Mouse (Mus musculus): ENCODE data around the gene Vps25. TPM values are rescaled to one million over a fixed set of nuclear protein-coding genes. Genes with fewer than 3 reads are reported as not detected.

Vps25 gene
- polyA plus RNA-seq, 1 experiment: 114 TPM

DNA sequence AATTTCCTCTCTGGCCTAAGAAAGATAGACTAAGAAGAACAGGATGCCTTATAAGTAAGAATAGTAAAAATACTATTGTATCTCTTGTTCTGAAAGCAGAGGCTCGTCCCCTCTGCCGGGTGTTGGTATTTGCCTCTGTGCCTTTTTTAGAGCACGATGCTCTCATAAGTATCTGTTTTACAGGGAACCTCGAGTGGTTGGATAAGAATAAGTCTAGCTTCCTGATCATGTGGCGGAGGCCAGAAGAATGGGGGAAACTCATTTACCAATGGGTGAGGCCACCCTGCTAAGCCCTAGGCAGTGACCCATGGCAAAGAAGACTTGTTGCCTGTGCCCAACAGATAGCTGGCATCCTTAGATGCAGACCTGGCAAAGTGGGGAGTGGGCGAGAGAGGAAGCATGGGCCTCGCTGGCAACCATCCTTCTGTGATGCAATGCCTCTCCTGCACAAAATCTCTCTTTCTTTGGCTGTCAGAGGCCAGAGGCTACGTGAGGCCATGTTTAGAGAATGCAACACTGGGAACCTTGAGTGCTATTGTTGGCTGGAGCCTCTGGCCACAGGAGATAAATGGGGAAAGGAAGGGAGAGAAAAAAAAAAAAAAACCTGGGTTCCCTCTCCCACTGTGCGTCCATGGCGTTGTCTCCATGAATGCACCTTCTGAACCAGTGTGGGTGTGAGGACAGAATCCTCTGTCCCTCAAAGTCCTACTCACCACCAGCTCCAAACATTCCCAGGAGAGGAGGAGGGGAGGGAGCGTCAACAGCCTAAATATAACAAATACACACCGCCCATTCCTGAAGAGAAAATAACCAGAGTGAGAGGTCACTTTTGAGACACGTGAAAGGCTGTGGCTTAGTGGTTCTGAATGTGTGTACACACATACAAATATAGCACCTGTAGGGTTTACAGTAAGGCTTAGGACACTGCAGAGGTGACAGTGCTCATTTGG is 2.6 kb downstream of the Vps25 start:
- no peak overlapping the region for H3K27ac ChIP-seq (ENCODE audit: insufficient read depth, low read depth, low read length)
- no peak overlapping the region for H3K4me3 ChIP-seq (ENCODE audit: insufficient read depth, low read length)
- TF ChIP-seq CTCF (IDR thresholded peaks at IDR 0.05; ENCODE audit: low read depth, low read length) (no peak), POLR2A (IDR thresholded peaks at IDR 0.05; ENCODE audit: borderline replicate concordance, low read depth, low read length) (no peak)
- H3K4me1 ChIP-seq (ENCODE audit: control insufficient read depth, insufficient read depth, low read length): no peaks in the 10 kb centered on the region; the same call in 1 of the 2 replicates

DNA sequence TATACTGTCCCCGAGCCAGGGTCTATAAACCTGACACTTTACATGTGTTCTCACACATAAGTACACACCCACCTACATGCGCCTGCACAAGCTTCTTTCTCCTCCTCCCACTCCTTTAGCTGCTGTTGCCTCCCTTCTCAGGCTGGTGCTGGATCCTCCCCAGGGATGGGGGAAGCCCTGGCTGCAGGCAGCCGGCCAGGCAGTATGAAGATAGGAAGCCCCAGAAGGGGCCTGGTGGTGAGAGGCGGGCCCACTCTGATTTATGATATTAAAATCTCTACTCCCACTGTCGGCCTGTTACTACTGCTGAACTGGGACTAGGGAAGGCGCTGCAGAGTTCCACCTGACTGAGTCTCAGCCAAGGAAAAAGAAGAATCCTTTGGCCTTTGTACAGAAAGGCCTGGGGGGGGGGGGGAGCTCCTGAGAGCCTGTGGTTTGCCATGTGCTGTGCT is 5.8 kb downstream of the Vps25 start:
- no peak overlapping the region for H3K4me3 ChIP-seq (ENCODE audit: insufficient read depth, low read length)
- H3K27ac ChIP-seq (ENCODE audit: insufficient read depth, low read depth, low read length): no peak overlapping the region
- TF ChIP-seq CTCF (IDR thresholded peaks at IDR 0.05; ENCODE audit: low read depth, low read length): no peak
- H3K4me1 ChIP-seq (ENCODE audit: control insufficient read depth, insufficient read depth, low read length): no peaks in the 10 kb centered on the region; the same call in 1 of the 2 replicates

DNA sequence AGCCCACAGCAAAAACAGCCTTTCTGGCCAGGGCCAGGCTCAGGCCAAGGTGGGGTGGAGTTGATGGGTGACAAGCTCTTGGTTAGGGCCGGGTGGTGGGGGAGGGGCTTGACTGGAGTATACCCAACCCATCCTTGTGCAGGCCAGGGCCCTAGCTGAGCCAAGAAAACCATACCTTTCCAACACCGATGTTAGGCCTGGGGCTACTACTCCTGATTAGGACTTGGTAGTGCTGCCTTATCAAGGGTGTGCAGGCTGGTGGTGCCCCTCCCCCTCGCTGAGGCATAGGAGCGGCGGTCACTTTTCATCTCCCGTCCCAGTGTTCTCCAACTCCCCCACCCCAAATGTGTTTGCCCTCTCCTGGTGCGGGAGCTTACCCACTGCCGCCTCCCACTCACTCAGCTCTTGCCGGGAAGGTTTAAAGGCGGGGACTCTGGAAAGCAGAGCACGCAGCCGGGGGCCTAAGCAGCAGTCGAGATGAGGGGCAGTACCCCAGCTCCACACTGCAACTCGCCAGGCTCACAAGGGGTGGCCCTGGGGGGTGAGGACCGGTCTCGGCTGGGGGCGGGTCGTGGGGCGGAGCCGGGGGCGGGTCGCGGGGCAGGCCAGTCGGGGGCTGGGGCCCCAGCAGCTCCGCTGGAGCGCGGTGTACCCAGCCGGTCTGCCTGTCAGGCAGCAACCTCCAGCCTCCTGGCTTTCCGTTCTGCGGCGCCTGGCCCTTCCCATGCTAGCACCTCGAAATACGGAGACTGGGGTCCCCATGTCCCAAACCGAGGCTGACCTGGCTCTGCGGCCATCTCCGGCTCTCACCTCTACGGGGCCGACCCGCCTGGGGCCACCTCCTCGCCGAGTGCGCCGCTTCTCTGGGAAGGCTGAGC is 6.7 kb downstream of the Vps25 start, which contains the start of gene Wnk4:
Wnk4 (plus strand) TSS at position 620 of the 878 bp plus-strand sequence.
- H3K27ac ChIP-seq (ENCODE audit: insufficient read depth, low read depth, low read length): no peak within 1 kb of the TSS
- peak within 1 kb of the TSS; percentile 58 for H3K4me3 ChIP-seq (ENCODE audit: insufficient read depth, low read length)
- TF ChIP-seq POLR2A (IDR thresholded peaks at IDR 0.05; ENCODE audit: borderline replicate concordance, low read depth, low read length) (no peak; the same call in 1 of the 2 replicates), CTCF (IDR thresholded peaks at IDR 0.05; ENCODE audit: low read depth, low read length) (no peak)
- no peaks in the 10 kb centered on the region for H3K4me1 ChIP-seq (ENCODE audit: control insufficient read depth, insufficient read depth, low read length)

DNA sequence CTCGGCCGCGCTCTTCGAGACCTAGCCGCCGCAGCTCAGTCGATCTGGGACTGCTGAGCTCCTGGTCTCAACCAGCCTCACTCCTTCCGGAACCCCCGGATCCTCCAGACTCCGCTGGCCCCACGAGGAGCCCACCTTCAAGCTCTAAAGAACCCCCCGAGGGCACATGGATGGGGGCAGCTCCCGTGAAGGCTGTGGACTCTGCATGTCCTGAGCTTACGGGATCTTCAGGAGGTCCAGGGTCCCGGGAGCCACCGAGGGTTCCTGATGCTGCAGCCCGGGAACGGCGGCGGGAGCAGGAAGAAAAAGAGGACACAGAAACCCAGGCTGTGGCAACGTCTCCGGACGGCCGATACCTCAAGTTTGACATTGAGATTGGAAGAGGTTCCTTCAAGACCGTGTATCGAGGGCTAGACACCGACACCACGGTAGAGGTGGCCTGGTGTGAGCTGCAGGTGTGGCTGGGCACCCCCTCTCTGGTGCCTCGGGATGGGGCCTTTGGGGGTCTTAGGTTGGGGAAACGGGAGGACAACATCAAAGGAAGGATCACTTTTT is 7.4 kb downstream of the Vps25 start:
- TF ChIP-seq CTCF (IDR thresholded peaks at IDR 0.05; ENCODE audit: low read depth, low read length) (no peak), POLR2A (IDR thresholded peaks at IDR 0.05; ENCODE audit: borderline replicate concordance, low read depth, low read length) (no peak)
- Histone ChIP-seq H3K4me3 (ENCODE audit: insufficient read depth, low read length) (peak overlapping the region; percentile 58), H3K4me1 (ENCODE audit: control insufficient read depth, insufficient read depth, low read length) (no peaks in the 10 kb centered on the region), H3K27ac (ENCODE audit: insufficient read depth, low read depth, low read length) (no peak overlapping the region)

DNA sequence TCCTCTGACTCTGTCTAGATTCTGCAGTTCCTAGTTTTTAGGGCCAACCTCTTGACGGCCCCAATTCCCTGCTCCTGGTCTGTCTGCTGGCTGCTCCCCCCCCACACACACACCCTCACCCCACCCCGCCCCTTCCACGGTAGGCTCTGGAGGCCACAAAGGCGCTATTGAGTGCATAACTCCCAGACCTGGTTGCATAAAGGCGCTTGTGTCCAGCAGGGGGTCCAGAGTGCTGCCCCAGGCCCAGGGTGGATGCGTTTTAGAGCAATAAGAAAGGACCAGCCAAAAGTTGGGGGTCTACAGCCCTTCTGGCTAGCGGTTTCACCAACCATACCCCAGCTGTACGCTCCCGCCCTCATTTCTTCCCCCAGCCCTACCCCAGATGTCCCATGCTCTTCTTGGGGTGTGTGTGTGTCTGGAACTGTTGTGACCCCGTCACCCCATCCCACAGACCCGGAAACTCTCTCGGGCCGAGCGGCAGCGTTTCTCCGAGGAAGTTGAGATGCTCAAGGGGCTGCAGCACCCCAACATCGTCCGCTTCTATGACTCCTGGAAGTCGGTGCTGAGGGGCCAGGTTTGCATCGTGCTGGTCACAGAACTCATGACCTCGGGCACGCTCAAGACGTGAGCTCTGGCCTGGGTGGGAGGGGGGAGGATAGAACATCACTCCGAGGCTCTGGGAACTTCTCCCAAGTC is 8.9 kb downstream of the Vps25 start:
- Histone ChIP-seq H3K4me3 (ENCODE audit: insufficient read depth, low read length) (no peak overlapping the region), H3K4me1 (ENCODE audit: control insufficient read depth, insufficient read depth, low read length) (no peaks in the 10 kb centered on the region), H3K27ac (ENCODE audit: insufficient read depth, low read depth, low read length) (no peak overlapping the region)
- TF ChIP-seq POLR2A (IDR thresholded peaks at IDR 0.05; ENCODE audit: borderline replicate concordance, low read depth, low read length) (no peak), CTCF (IDR thresholded peaks at IDR 0.05; ENCODE audit: low read depth, low read length) (no peak)

DNA sequence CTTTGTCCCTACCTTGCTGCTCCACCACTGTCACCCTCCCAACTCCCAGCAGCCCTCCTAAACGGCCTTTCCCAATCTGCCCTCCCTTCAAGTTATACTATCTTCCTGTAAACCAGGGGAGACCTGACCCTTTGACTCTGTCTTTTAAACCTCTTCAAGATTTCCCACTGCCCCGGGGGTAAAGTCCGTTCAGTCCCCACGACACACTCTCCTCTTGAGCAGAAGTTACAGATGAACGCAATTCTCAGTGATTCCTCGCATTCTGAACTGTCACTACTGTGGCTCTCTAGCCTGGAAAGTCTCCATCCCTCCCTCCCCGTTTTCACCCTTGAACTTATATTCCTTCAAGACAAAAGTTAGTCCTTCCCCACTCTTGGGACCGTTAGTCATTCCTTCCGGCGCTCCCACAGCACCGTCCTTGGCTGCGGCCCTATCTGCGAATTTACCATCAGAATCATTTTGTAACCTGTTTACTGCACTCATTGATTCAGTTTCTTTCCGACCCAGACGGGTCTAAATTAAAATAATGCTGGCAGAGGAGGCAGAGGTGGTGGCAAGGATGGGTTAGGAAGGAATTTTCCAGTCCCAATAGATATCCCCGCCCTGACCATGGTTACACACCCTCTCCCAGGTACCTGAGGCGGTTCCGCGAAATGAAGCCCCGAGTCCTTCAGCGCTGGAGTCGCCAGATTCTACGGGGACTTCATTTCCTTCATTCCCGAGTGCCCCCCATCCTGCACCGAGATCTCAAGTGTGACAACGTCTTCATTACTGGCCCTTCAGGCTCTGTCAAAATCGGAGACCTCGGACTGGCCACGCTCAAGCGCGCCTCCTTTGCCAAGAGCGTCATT is 9.9 kb downstream of the Vps25 start:
- no peak for TF ChIP-seq CTCF (IDR thresholded peaks at IDR 0.05; ENCODE audit: low read depth, low read length)
- H3K4me3 ChIP-seq (ENCODE audit: insufficient read depth, low read length): no peak overlapping the region
- no peak overlapping the region for H3K27ac ChIP-seq (ENCODE audit: insufficient read depth, low read depth, low read length)
- H3K4me1 ChIP-seq (ENCODE audit: control insufficient read depth, insufficient read depth, low read length): no peaks in the 10 kb centered on the region

DNA sequence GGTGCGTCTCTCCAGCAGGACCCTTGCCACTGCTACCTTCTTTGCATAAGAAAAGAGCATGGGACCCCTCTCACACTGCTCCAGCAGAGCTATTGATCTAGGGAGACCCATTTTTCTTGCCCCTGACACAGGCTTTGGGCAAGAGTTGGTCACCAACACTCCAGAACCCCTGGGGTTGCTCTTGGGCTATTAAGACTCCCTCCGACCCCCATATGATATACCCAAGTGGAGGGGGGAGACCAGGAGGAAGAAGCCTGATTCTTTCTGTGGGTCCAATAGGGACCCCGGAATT is 10.4 kb downstream of the Vps25 start:
- no peak for TF ChIP-seq CTCF (IDR thresholded peaks at IDR 0.05; ENCODE audit: low read depth, low read length)
- TF ChIP-seq POLR2A (IDR thresholded peaks at IDR 0.05; ENCODE audit: borderline replicate concordance, low read depth, low read length): no peak
- no peak overlapping the region for H3K4me3 ChIP-seq (ENCODE audit: insufficient read depth, low read length)
- no peak overlapping the region for H3K27ac ChIP-seq (ENCODE audit: insufficient read depth, low read depth, low read length)
- no peaks in the 10 kb centered on the region for H3K4me1 ChIP-seq (ENCODE audit: control insufficient read depth, insufficient read depth, low read length)

DNA sequence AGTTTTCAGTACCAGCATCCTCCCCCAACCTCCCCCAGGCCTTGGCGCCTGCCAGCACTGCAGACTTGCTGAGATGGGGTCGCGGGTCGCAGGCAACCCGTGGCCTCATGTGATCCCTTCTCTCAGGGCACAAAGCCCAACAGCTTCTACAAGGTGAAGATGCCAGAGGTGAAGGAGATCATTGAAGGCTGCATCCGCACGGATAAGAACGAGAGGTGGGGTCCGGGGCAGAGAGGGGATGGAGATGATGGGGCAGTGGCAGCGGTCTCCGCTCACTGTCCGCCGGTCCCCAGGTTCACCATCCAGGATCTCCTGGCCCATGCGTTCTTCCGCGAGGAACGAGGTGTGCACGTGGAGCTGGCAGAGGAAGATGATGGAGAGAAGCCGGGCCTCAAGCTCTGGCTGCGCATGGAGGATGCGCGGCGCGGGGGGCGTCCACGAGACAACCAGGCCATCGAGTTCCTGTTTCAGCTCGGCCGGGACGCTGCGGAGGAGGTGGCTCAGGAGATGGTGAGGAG is 11.5 kb downstream of the Vps25 start:
- peak overlapping the region; percentile 14 for H3K4me3 ChIP-seq (ENCODE audit: insufficient read depth, low read length)
- no peaks in the 10 kb centered on the region for H3K4me1 ChIP-seq (ENCODE audit: control insufficient read depth, insufficient read depth, low read length)
- TF ChIP-seq POLR2A (IDR thresholded peaks at IDR 0.05; ENCODE audit: borderline replicate concordance, low read depth, low read length) (no peak), CTCF (IDR thresholded peaks at IDR 0.05; ENCODE audit: low read depth, low read length) (no peak)
- H3K27ac ChIP-seq (ENCODE audit: insufficient read depth, low read depth, low read length): no peak overlapping the region

Measured in bone marrow macrophage, adult 2 months (primary cell).